Mouse (Mus musculus) stomach, embryonic 14.5 days (tissue): ENCODE results near the gene Cntfr. TPM values are rescaled to one million over a fixed set of nuclear protein-coding genes. Genes with fewer than 3 reads are reported as not detected.

Experiments used
- ATAC-seq: fragments of 200-750 bp; cut with Nextera tagmentation; 2 replicates; pipeline ENCODE4 v1.8.0; 2017; ENCODE audit warnings: low read depth, moderate TSS enrichment; ENCODE audit not compliant: insufficient number of reproducible peaks, insufficient read depth, low FRiP score
- H3K27ac ChIP-seq: fragments of 300-500 bp; sonication (generic); 2 replicates; pipeline ENCODE4 v1.5.1; 2014; ENCODE audit warnings: mild to moderate bottlenecking, low read length, moderate library complexity, mixed read lengths
- H3K27me3 ChIP-seq: fragments of 300-500 bp; sonication (generic); 2 replicates; pipeline ENCODE4 v1.6.1; 2014; ENCODE audit warnings: low read length, control low read depth, mixed read lengths; ENCODE audit not compliant: control insufficient read depth, insufficient read depth
- H3K36me3 ChIP-seq: fragments of 300-500 bp; sonication (generic); 2 replicates; pipeline ENCODE4 v1.6.1; 2014; ENCODE audit warnings: mild to moderate bottlenecking, control low read depth, low read length, moderate library complexity, mixed read lengths; ENCODE audit not compliant: control insufficient read depth, insufficient read depth
- H3K4me1 ChIP-seq: fragments of 300-500 bp; sonication (generic); 2 replicates; pipeline ENCODE4 v1.6.1; 2014; ENCODE audit warnings: low read length, control low read depth, mixed read lengths; ENCODE audit not compliant: control insufficient read depth, insufficient read depth
- H3K4me2 ChIP-seq: fragments of 300-500 bp; sonication (generic); replicated peaks from 2 replicates; pipeline ENCODE4 v1.6.1; 2014; ENCODE audit warnings: low read depth, low read length, control low read depth
- H3K4me3 ChIP-seq: fragments of 300-500 bp; sonication (generic); 2 replicates; pipeline ENCODE4 v1.5.1; 2014; ENCODE audit warnings: low read depth, low read length, control low read depth
- H3K9ac ChIP-seq: fragments of 300-500 bp; sonication (generic); replicated peaks from 2 replicates; pipeline ENCODE4 v1.6.1; 2014; ENCODE audit warnings: low read depth, mild to moderate bottlenecking, control low read depth, low read length, moderate library complexity, mixed read lengths
- H3K9me3 ChIP-seq: fragments of 300-500 bp; sonication (generic); 2 replicates; pipeline ENCODE4 v1.6.1; 2016; ENCODE audit warnings: low read depth, low read length, control low read depth; ENCODE audit not compliant: control insufficient read depth
- WGBS: fragments of 180-500 bp; shearing (Covaris S2); extraction: QIAGEN DNeasy Blood & Tissue Kit; methylation state at CpG from one replicate; pipeline ENCODE4 v1.1.7; 2014; 5-methylcytosine and 5-hydroxymethylcytosine counted together
- polyA plus RNA-seq: library from polyadenylated mRNA; unstranded; fragments of >200 nt; fragmentation: Nextera tagmentation; extraction: Ambion mirVana; gene quantifications from 2 replicates; pipeline ENCODE4 v1.2.1, GENCODE M21; 2014

Gene Cntfr
- polyA plus RNA-seq, 1 experiment from 2014 or later, result 11.3 TPM

GRCm38 (mm10) chr4:41679291-41679690 is 17.6 kb downstream of the Cntfr start:
- no peaks in the 10 kb centered on the region for H3K27me3 ChIP-seq
- H3K4me1 ChIP-seq, result peaks cover 44% of the 10 kb centered on the region
- H3K27ac ChIP-seq, result no peak overlapping the region
- H3K9ac ChIP-seq, result no peak overlapping the region
- ATAC-seq, result peak; percentile 56; the same call in 1 of the 2 replicates
- H3K4me3 ChIP-seq, result no peak overlapping the region
- H3K9me3 ChIP-seq, result no peaks in the 10 kb centered on the region
- 56% methylated on average over 1 of the region's 2 CpGs for WGBS
- H3K4me2 ChIP-seq, result no peak overlapping the region
- H3K36me3 ChIP-seq, result no peaks in the 10 kb centered on the region

GRCm38 (mm10) chr4:41678863-41679262 is 18.0 kb downstream of the Cntfr start:
- no peaks in the 10 kb centered on the region for H3K27me3 ChIP-seq
- no peak for ATAC-seq
- H3K4me3 ChIP-seq, result no peak overlapping the region
- H3K9ac ChIP-seq, result no peak overlapping the region
- H3K9me3 ChIP-seq, result no peaks in the 10 kb centered on the region
- H3K4me1 ChIP-seq, result peaks cover 44% of the 10 kb centered on the region
- 65% methylated on average over 6 of the region's 6 CpGs for WGBS
- no peak overlapping the region for H3K4me2 ChIP-seq
- no peak overlapping the region for H3K27ac ChIP-seq
- H3K36me3 ChIP-seq, result no peaks in the 10 kb centered on the region

GRCm38 (mm10) chr4:41677006-41677629 is 19.8 kb downstream of the Cntfr start:
- ATAC-seq, result peak; percentile 18; the same call in 1 of the 2 replicates
- 42% methylated on average over 12 of the region's 13 CpGs for WGBS
- no peaks in the 10 kb centered on the region for H3K36me3 ChIP-seq
- peak overlapping the region; percentile 15; the same call in 1 of the 2 replicates for H3K27ac ChIP-seq
- peaks cover 42% of the 10 kb centered on the region for H3K4me1 ChIP-seq
- no peak overlapping the region for H3K4me2 ChIP-seq
- H3K9me3 ChIP-seq, result no peaks in the 10 kb centered on the region
- no peaks in the 10 kb centered on the region for H3K27me3 ChIP-seq
- H3K4me3 ChIP-seq, result no peak overlapping the region
- H3K9ac ChIP-seq, result no peak overlapping the region

GRCm38 (mm10) chr4:41676248-41677005 is 20.5 kb downstream of the Cntfr start:
- Histone ChIP-seq H3K27ac (peak overlapping the region; percentile 27; the same call in 1 of the 2 replicates), H3K36me3 (no peaks in the 10 kb centered on the region), H3K9ac (no peak overlapping the region), H3K4me3 (no peak overlapping the region), H3K9me3 (no peaks in the 10 kb centered on the region), H3K4me1 (peaks cover 47% of the 10 kb centered on the region), H3K4me2 (no peak overlapping the region), H3K27me3 (no peaks in the 10 kb centered on the region)
- ATAC-seq, result no peak
- 55% methylated on average over 17 of the region's 17 CpGs for WGBS

- Histone ChIP-seq H3K4me2 (no peak overlapping the region), H3K9ac (no peak overlapping the region), H3K9me3 (no peaks in the 10 kb centered on the region), H3K36me3 (no peaks in the 10 kb centered on the region), H3K27ac (no peak overlapping the region), H3K27me3 (no peaks in the 10 kb centered on the region), H3K4me1 (peaks cover 36% of the 10 kb centered on the region), H3K4me3 (no peak overlapping the region)
- no peak for ATAC-seq
- WGBS, result 66% methylated on average over 19 of the region's 19 CpGs
These were observed 23.7 kb downstream of the Cntfr start for GRCm38 (mm10) chr4:41673186-41673585.

- H3K27ac ChIP-seq, result no peak overlapping the region
- no peaks in the 10 kb centered on the region for H3K36me3 ChIP-seq
- H3K4me3 ChIP-seq, result no peak overlapping the region
- peaks cover 33% of the 10 kb centered on the region for H3K4me1 ChIP-seq
- no peak overlapping the region for H3K9ac ChIP-seq
- H3K27me3 ChIP-seq, result no peaks in the 10 kb centered on the region
- no peak for ATAC-seq
- WGBS, result 35% methylated on average over 8 of the region's 8 CpGs
- no peaks in the 10 kb centered on the region for H3K9me3 ChIP-seq
- no peak overlapping the region for H3K4me2 ChIP-seq
These were observed 24.3 kb downstream of the Cntfr start for GRCm38 (mm10) chr4:41672522-41672963.

- H3K27ac ChIP-seq, result no peak overlapping the region
- no peaks in the 10 kb centered on the region for H3K9me3 ChIP-seq
- no peak overlapping the region for H3K9ac ChIP-seq
- H3K36me3 ChIP-seq, result no peaks in the 10 kb centered on the region
- ATAC-seq, result no peak
- 24% methylated on average over 7 of the region's 8 CpGs for WGBS
- peaks cover 28% of the 10 kb centered on the region for H3K4me1 ChIP-seq
- H3K4me2 ChIP-seq, result no peak overlapping the region
- no peaks in the 10 kb centered on the region for H3K27me3 ChIP-seq
- no peak overlapping the region for H3K4me3 ChIP-seq
These were observed 24.9 kb downstream of the Cntfr start for GRCm38 (mm10) chr4:41671963-41672480.

GRCm38 (mm10) chr4:41671500-41671899 is 25.4 kb downstream of the Cntfr start:
- Histone ChIP-seq H3K27ac (no peak overlapping the region), H3K4me2 (no peak overlapping the region), H3K4me3 (no peak overlapping the region), H3K9ac (no peak overlapping the region), H3K27me3 (no peaks in the 10 kb centered on the region), H3K36me3 (no peaks in the 10 kb centered on the region), H3K9me3 (no peaks in the 10 kb centered on the region), H3K4me1 (peaks cover 22% of the 10 kb centered on the region)
- 30% methylated on average over 5 of the region's 5 CpGs for WGBS
- ATAC-seq, result no peak
